Mouse (Mus musculus) left cerebral cortex, postnatal 4 days (tissue): ENCODE measurements at regions not wholly inside any gene's neighbourhood (a gene's known extent, or its start where the extent isn't known, plus 50 kb on each side); places are given as distances from the start of the nearest gene placed in this dataset.

Experiments used
- DNase-seq: peaks from one replicate; pipeline ENCODE4 v3.0.0-alpha.2; 2022
- intact Hi-C: fragments of 180-260 bp; cut with DNase I; formaldehyde crosslinking; loops from one replicate; pipeline ENCODE4 v1.15.1; 2025

DNA sequence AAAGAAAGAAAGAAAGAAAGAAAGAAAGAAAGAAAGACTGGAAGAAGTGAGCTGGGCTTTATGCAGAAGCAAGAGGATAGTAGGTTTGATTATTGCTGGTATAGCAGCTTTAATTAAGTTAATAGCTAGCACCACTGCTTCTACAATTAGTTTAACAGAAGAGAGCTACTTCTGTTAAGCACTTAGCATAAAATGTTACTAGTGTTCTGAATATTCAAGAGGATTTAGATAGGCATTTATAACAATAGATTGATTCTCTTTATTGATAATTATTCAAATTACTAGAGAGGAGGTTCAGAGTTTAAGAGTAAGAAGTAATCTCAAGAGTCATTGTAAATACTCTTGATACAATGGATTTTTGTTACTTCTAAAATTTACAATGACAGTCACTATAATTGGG, 346.1 kb upstream of the Pdgfd start:
- DNase-seq: no peak
- intact Hi-C loops: no loop called here

DNA sequence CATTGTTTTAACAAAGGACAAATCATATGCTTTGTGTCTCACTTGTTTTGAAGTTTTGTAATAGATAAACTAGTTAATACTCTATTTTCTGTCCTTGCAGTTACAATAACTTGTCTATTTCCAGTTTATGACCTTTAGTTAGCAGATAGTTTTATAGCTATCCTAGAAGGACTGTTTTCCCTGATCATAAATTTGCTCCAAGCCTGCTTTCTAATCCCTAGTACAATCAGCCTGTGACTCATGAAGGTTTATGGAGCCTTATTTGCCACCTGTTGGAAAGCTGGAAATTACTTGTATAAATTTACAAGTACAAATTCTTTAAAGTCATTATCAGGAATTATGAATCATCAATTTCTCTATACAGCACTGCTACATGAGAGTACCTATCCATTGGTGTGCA, 339.5 kb upstream of the Pdgfd start:
- intact Hi-C loops: no loop called here
- DNase-seq: no peak

DNA sequence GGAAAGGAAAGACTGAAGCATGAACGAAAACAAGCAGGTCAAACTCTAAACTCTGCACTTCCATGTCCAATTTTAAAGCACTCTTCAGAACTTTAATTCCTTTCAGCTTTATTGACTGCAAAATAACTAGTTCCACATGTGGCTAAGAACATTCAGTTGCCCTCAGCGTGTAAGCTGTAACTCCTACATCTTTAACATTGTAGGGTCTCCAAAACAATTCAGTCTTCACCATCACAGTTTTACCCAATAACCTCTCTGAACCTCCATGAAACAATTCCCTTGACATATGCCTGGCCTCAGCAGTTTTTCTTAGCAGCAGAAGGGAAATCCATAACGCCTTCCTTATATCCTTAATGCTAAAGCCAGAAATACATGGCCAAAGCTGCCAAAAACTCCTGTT, 326.0 kb upstream of the Pdgfd start:
- intact Hi-C loops: no loop called here

DNA sequence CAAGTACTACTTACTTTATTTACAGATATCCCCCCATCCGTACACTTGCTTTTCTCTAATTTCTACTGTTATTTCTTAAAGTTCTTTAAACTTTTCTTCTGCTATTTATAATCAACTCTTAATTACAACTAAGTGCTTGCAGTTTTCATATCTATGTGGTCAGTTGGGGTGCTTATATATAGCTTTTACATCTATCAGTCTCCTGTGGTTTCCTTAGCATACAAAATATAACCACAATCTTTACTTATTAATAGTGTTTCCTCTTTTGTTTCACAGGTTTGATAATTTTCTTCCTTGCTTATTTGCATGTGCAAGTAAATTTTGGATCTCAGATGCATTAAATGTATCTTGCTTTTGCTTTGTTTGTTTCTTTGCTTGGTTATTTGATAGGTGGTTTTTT, 288.7 kb upstream of the Pdgfd start:
- intact Hi-C loops: no loop called here
- no peak for DNase-seq

More for the DNA sequence above, 326.0 kb upstream of the Pdgfd start:
- no peak for DNase-seq

DNA sequence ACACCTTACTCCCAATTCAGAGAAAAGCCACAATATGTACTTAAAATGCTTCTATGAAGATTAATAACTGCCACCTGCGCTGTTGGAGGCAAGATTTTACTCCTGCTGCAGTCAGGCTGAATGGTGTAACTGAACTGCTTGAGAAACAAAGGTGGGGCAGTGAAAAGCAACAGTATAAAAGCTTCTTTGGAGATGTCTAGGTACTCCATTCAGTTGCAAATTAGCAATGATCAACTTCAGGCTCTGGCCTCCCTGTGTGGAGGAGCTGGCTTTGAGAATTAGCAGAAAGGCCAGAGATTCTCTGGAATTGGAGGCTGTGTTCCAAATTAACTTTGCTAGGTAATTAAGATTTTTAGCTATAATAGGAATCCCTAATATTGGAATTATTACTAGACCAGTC, 245.9 kb upstream of the Pdgfd start:
- DNase-seq: no peak
- intact Hi-C loops: no loop called here

DNA sequence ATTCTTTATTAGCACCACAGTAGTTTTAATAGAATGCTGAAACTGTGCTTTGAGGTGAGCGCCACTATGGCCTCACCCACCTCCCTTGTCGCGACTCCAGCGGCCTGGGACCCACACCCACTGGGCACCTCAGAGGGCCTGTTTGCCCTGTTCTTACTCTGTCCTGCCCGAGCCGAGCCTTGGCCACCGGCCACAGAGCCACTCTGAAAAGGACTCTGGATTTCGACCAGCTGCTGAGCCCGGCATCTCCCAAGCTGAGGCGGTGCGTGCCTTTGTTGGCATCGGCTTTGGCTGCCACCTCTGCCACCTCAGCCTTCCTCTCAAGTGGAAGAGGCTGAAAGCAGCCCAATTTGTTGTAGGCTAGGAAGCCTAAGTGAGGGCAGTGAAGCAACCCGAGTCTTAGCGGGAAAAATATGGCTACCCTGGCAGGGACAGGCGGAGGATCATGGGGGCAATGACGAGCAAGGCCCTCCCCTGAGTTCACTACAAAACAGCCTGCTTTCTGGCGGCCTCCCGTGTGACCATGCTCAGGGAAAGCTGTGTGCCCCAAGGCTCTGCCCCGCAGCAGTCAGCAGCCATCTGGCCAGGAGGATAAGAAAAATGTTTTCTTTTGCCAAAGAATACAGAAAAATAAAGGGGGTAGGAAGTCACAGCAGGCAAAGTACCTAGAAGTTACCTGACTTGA, 240.1 kb upstream of the Pdgfd start:
- intact Hi-C loops: no loop called here
- DNase-seq: peak; percentile 50

DNA sequence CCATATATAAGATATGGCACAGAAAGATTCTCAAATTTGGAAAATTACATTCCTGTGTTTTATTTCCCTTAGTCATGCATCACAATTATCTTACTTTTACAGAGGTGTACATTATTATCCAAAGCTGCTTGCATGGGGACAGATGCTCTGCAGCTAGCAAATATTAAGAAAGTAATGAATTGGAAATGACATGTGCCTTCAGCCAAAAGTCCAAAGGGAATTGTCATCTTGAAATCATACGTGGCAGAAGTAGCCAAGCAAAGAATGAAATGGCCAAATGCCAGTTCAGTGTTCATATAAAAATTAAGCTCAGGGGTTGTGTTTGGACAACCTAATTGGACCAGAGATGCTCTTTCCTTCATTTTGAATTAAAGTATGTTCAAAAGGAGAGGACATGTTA, 196.1 kb upstream of the Pdgfd start:
- DNase-seq: peak; percentile 38
- intact Hi-C loops: no loop called here
